9 mouse cellular contexts compared by ENCODE assay signal in the genomic region with DNA sequence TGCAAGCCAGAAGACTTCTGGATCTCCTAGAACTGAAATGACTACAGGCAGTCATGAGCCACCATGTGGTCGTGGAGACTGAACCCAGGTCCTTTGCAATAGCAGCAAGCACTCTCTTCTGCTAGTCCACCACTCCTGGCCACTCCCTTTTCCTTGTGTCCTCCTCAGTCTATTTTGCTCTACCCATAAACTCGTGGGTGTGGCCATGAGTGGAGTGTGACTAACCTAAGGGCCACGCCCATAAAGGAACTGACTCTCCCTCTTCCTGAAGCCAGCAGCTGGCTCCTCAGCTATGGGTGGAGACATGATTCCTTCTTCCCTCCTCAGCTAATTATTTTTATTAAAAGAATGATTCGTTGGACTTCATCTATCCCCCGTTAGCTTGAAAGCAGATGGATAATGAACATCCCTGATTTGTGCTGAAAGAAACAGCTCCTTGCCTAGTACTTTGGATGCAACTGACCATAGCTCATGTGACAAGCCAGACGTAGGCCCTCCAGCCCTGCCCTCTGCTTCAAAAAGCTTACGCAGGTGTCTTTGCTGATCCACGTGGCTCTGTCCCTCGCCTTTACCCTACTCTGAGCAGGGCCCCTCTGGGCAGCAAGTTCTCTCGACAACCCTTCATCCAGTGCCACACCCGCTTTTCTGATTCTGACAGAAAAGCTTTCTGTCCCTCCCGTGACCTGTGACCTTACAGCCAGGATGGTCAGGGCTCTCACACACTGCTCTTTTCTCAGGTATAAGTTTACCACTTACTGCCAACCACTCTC. TPM values are rescaled to one million over a fixed set of nuclear protein-coding genes. Genes with fewer than 3 reads are reported as not detected.
DNase-seq lines count a peak whose midpoint lies in the region; ATAC-seq and TF ChIP-seq lines count a peak whose summit lies in the region.
"Had no signal": no experiment of that assay in that cellular context is flagged by ENCODE, and none has a peak within 500 bp of the region (broad histone marks: within the 10 kb centered on the region; RNA-seq: fewer than 3 reads in every experiment).

No protein-coding gene starts in this region.

- no peak for TF ChIP-seq EP300 in liver, embryonic 14.5 days (IDR thresholded peaks at IDR 0.05; ENCODE audit: low read depth)

- peak overlapping the region; percentile 25 for H3K9ac ChIP-seq in liver, embryonic 14.5 days (replicated peaks)

- peak overlapping the region; percentile 59 for H3K4me2 ChIP-seq in liver, embryonic 14.5 days (ENCODE audit: low read depth)

- no peaks in the 10 kb centered on the region for H3K27me3 ChIP-seq in liver, embryonic 14.5 days (ENCODE audit: control insufficient read depth, insufficient read depth, low read length)
- peaks cover 46% of the 10 kb centered on the region for H3K27me3 ChIP-seq in embryonic facial prominence, embryonic 10.5 days (replicated peaks; ENCODE audit: low read depth, poor library complexity, severe bottlenecking)

- H3K27ac ChIP-seq in liver, embryonic 14.5 days = peak overlapping the region; percentile 77
- H3K27ac ChIP-seq in embryonic facial prominence, embryonic 10.5 days (replicated peaks) = no peak overlapping the region

- H3K9me3 ChIP-seq in liver, embryonic 14.5 days (ENCODE audit: control insufficient read depth, low read length) = no peaks in the 10 kb centered on the region
- no peaks in the 10 kb centered on the region for H3K9me3 ChIP-seq in embryonic facial prominence, embryonic 10.5 days

- TF ChIP-seq CTCF in liver, embryonic 14.5 days (IDR thresholded peaks at IDR 0.05; ENCODE audit: low read depth) = no peak

- 41% methylated on average over 12 of the region's 12 CpGs for WGBS in liver, embryonic 14.5 days (ENCODE audit: insufficient replicate concordance)
- 70% methylated on average over 12 of the region's 12 CpGs for WGBS in embryonic facial prominence, embryonic 10.5 days

- peaks cover 61 to 78% of the 10 kb centered on the region in 2 experiments for H3K4me1 ChIP-seq in liver, embryonic 14.5 days (replicated peaks; ENCODE audit: control insufficient read depth in 2 of 2, insufficient read depth in 2 of 2, low read length in 1 of 2)
- H3K4me1 ChIP-seq in embryonic facial prominence, embryonic 10.5 days = peaks cover 18% of the 10 kb centered on the region

- peak overlapping the region; percentile 7 to 12; a peak in 3 of 4 replicates for H3K4me3 ChIP-seq in liver, embryonic 14.5 days (ENCODE audit: insufficient read depth in 1 of 2, low read depth in 2 of 2, low read length in 2 of 2)
- H3K4me3 ChIP-seq in embryonic facial prominence, embryonic 10.5 days = no peak overlapping the region

- ATAC-seq in liver, embryonic 14.5 days (ENCODE audit: insufficient read depth) = peak; percentile 46

- peak; percentile 30 for DNase-seq in adrenal gland, postnatal 25 days
- no peak for DNase-seq in adrenal gland, postnatal 10 days
- DNase-seq in urinary bladder, postnatal 14 days (ENCODE audit: low spot score) = peak; percentile 71
- no peak for DNase-seq in urinary bladder, postnatal 10 days (ENCODE audit: low spot score)
- peak; percentile 75 to 84 (median 77) for DNase-seq in liver, embryonic 14.5 days (ENCODE audit: low read depth in 3 of 3, low spot score in 3 of 3)
- peak; percentile 57 to 63 for DNase-seq in urinary bladder, postnatal 36 days (ENCODE audit: low spot score in 2 of 2)
- DNase-seq in layer of hippocampus, adult 9-10 months (ENCODE audit: low spot score) = no peak
- DNase-seq in embryonic facial prominence, embryonic 10.5 days (ENCODE audit: low spot score) = no peak
- DNase-seq: cerebellum, adult 11 months had no signal

- no peaks in the 10 kb centered on the region; the same call in 1 of the 2 replicates for H3K36me3 ChIP-seq in liver, embryonic 14.5 days (replicated peaks; ENCODE audit: control insufficient read depth, insufficient read depth, low read depth)
- no peaks in the 10 kb centered on the region for H3K36me3 ChIP-seq in embryonic facial prominence, embryonic 10.5 days (replicated peaks)

RNA-seq across cellular contexts. Expression of a gene that starts 4.1 kb away (rescaled TPM):
- 14.8 and 22.1 TPM in 2 replicates for total RNA-seq in adrenal gland, postnatal 25 days (2021)
- 10 to 100 TPM; 10.3 to 13.4 TPM for total RNA-seq in adrenal gland, postnatal 10 days (2021)
- 5.7 TPM in 2 replicates for polyA plus RNA-seq in liver, embryonic 14.5 days (2012; rRNA removed)
- 9.5 and 10.1 TPM in 2 replicates for polyA plus RNA-seq in liver, embryonic 14.5 days (2014; fragmentation: Nextera tagmentation; extraction: Ambion mirVana)
- polyA plus RNA-seq in embryonic facial prominence, embryonic 10.5 days (2016; fragmentation: Nextera tagmentation; extraction: Ambion mirVana) = 15.3 and 15.4 TPM in 2 replicates

RNA-seq across cellular contexts. Expression of a gene that starts 45.6 kb away (rescaled TPM):
- total RNA-seq in adrenal gland, postnatal 25 days (2021) = 393 and 413 TPM in 2 replicates
- total RNA-seq in adrenal gland, postnatal 10 days (2021) = 100 to 1,000 TPM; 351 to 364 TPM
- 112 and 137 TPM in 2 replicates for polyA plus RNA-seq in liver, embryonic 14.5 days (2012; rRNA removed)
- polyA plus RNA-seq in liver, embryonic 14.5 days (2014; fragmentation: Nextera tagmentation; extraction: Ambion mirVana) = 178 and 198 TPM in 2 replicates
- 183 TPM in 2 replicates for polyA plus RNA-seq in embryonic facial prominence, embryonic 10.5 days (2016; fragmentation: Nextera tagmentation; extraction: Ambion mirVana)

RNA-seq across cellular contexts. Expression of a gene that starts 49.4 kb away (rescaled TPM):
- 1.4 and 1.7 TPM in 2 replicates for total RNA-seq in adrenal gland, postnatal 25 days (2021)
- 1 to 10 TPM; 2.2 to 9.3 TPM for total RNA-seq in adrenal gland, postnatal 10 days (2021)
- polyA plus RNA-seq in liver, embryonic 14.5 days (2012; rRNA removed) = not detected in 2 replicates
- polyA plus RNA-seq in liver, embryonic 14.5 days (2014; fragmentation: Nextera tagmentation; extraction: Ambion mirVana) = not detected in 2 replicates
- 0.39 and 0.70 TPM in 2 replicates for polyA plus RNA-seq in embryonic facial prominence, embryonic 10.5 days (2016; fragmentation: Nextera tagmentation; extraction: Ambion mirVana)

Comparison
In these comparisons a context has a peak if more than half of its experiments do, and no peak if none do; other contexts are left out.
1. DNase-seq: peak in adrenal gland, postnatal 25 days (single experiment), urinary bladder, postnatal 14 days (single experiment), liver, embryonic 14.5 days (3 of 3) and urinary bladder, postnatal 36 days (2 of 2); none in adrenal gland, postnatal 10 days (single experiment), urinary bladder, postnatal 10 days (single experiment), layer of hippocampus, adult 9-10 months (single experiment) and embryonic facial prominence, embryonic 10.5 days (single experiment).